Comparison of ENCODE assay signal across 23 mouse cellular contexts in the genomic region with DNA sequence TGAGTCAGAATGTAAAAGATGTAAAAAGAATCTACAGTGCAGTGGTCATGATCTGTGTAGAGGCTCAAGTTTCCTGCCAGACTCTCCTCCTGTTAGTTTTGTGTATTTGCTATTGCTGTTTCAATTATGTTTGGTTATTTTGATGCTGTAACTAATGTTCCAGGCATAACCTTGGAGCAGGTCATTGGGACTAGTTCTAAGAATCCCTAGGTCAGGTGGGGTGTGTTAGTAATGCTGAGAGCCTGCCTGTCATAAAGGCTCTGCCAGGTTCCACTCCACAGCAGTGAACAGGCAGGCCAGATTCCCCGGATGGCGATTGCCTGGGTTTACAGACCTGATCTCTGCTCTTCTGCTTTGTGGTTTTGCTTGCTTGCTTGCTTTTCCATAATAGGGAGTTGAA. TPM values are rescaled to one million over a fixed set of nuclear protein-coding genes. Genes with fewer than 3 reads are reported as not detected.
A peak's percentile ranks its signal among the peaks of the same experiment; 100 is the strongest.
DNase-seq lines count a peak whose midpoint lies in the region; ATAC-seq and TF ChIP-seq lines count a peak whose summit lies in the region.
"Had no signal": no experiment of that assay in that cellular context is flagged by ENCODE, and none has a peak within 500 bp of the region (broad histone marks: within the 10 kb centered on the region; RNA-seq: fewer than 3 reads in every experiment).

No protein-coding gene starts in this region.

- no peaks in the 10 kb centered on the region for H3K27me3 ChIP-seq in cerebellum, adult 2 months (ENCODE audit: control insufficient read depth, insufficient read depth, low read length)
- H3K27me3 ChIP-seq in liver, postnatal 0 days (ENCODE audit: insufficient read depth, low read length) = no peaks in the 10 kb centered on the region
- H3K27me3 ChIP-seq: CH12.LX; embryonic facial prominence, embryonic 12.5 days; forebrain, embryonic 12.5 days; Patski had no signal

- no peak for TF ChIP-seq CTCF in cerebellum, adult 2 months (IDR thresholded peaks at IDR 0.05; ENCODE audit: borderline replicate concordance, insufficient read depth, low read depth, low read length)
- TF ChIP-seq CTCF in liver, postnatal 0 days (IDR thresholded peaks at IDR 0.05; ENCODE audit: low read depth) = no peak

- TF ChIP-seq EP300 in liver, postnatal 0 days (IDR thresholded peaks at IDR 0.05; ENCODE audit: low read depth) = no peak

- no peak overlapping the region for H3K4me2 ChIP-seq in liver, postnatal 0 days (ENCODE audit: low read depth, low read length)
- H3K4me2 ChIP-seq: embryonic facial prominence, embryonic 12.5 days; forebrain, embryonic 12.5 days had no signal

- DNase-seq in cerebellum, adult 2 months = no peak
- no peak for DNase-seq in cerebellum, adult 18-20 months
- DNase-seq in liver, postnatal 0 days = no peak
- DNase-seq in liver = no peak
- DNase-seq: adrenal gland, adult 8-10 months; adrenal gland, postnatal 14 days; adrenal gland, postnatal 36 days; B cell, adult 2 months; cerebellum, adult 11-12 months; cerebellum, adult 9-10 months; cerebellum, postnatal 10 days had no signal

- peaks cover 8% of the 10 kb centered on the region for H3K4me1 ChIP-seq in cerebellum, adult 2 months (ENCODE audit: control insufficient read depth, insufficient read depth, low read length)
- no peaks in the 10 kb centered on the region for H3K4me1 ChIP-seq in liver, postnatal 0 days (ENCODE audit: insufficient read depth)
- H3K4me1 ChIP-seq: embryonic facial prominence, embryonic 10.5 days; embryonic facial prominence, embryonic 12.5 days; forebrain, embryonic 10.5 days; forebrain, embryonic 12.5 days had no signal

- H3K36me3 ChIP-seq in liver, postnatal 0 days (replicated peaks; ENCODE audit: insufficient read depth, low read length) = peaks cover 68% of the 10 kb centered on the region

- no peak for TF ChIP-seq POLR2A in cerebellum, adult 2 months (IDR thresholded peaks at IDR 0.05; ENCODE audit: borderline replicate concordance, insufficient read depth, low read length)

- H3K27ac ChIP-seq in cerebellum, adult 2 months (ENCODE audit: insufficient read depth, low read length) = peak overlapping the region; percentile 28; the same call in 1 of the 2 replicates
- peak overlapping the region; percentile 57 for H3K27ac ChIP-seq in liver, postnatal 0 days (ENCODE audit: low read depth)
- H3K27ac ChIP-seq: embryonic facial prominence, embryonic 10.5 days; embryonic facial prominence, embryonic 12.5 days; forebrain, embryonic 10.5 days; forebrain, embryonic 12.5 days had no signal

- no peak overlapping the region for H3K9ac ChIP-seq in liver, postnatal 0 days (replicated peaks)
- H3K9ac ChIP-seq: embryonic facial prominence, embryonic 12.5 days; forebrain, embryonic 12.5 days had no signal

- peak; percentile 74 for ATAC-seq in liver, postnatal 0 days
- peak; percentile 30; the same call in 1 of the 2 replicates for ATAC-seq in erythroid progenitor cell, adult 5-6 weeks (replicated peaks; ENCODE audit: low FRiP score, poor library complexity, severe bottlenecking)
- ATAC-seq: activated CD4-positive, CD25-positive, alpha-beta regulatory T cell, adult 4 months; CD4-positive, CD25-positive, alpha-beta regulatory T cell, adult 4 months; forebrain, embryonic 14.5 days; forebrain, embryonic 16.5 days; Patski had no signal

- WGBS in cerebellum, adult 2 months = 49% methylated on average over 2 of the region's 2 CpGs
- WGBS in liver, postnatal 0 days (ENCODE audit: insufficient replicate concordance) = 77% methylated on average over 2 of the region's 2 CpGs

- H3K4me3 ChIP-seq in cerebellum, adult 2 months (replicated peaks; ENCODE audit: insufficient read depth, low read depth, low read length) = no peak overlapping the region
- H3K4me3 ChIP-seq in liver, postnatal 0 days (ENCODE audit: low read depth, low read length) = no peak overlapping the region
- H3K4me3 ChIP-seq: embryonic facial prominence, embryonic 10.5 days; embryonic facial prominence, embryonic 12.5 days; forebrain, embryonic 10.5 days; forebrain, embryonic 12.5 days had no signal

- no peaks in the 10 kb centered on the region for H3K9me3 ChIP-seq in liver, postnatal 0 days (ENCODE audit: low read length)
- H3K9me3 ChIP-seq: embryonic facial prominence, embryonic 10.5 days; embryonic facial prominence, embryonic 12.5 days; forebrain, embryonic 10.5 days; forebrain, embryonic 12.5 days; G1E had no signal

RNA-seq across cellular contexts. Expression of gene Sephs1, which starts 14.2 kb away (rescaled TPM):
- 24.9 and 27.2 TPM in 2 replicates for polyA plus RNA-seq in cerebellum, adult 2 months (2012; rRNA removed)
- 22.2 and 23.8 TPM in 2 replicates for polyA plus RNA-seq in liver, postnatal 0 days (2015; fragmentation: Nextera tagmentation; extraction: Ambion mirVana)
- total RNA-seq in erythroid progenitor cell, adult 5-6 weeks (2015; ENCODE audit: low replicate concordance) = 13.7 and 19.7 TPM in 2 replicates
- 42.4 and 47.5 TPM in 2 replicates for total RNA-seq in erythroid progenitor cell, adult 5-6 weeks (2017; ENCODE audit: low replicate concordance)

RNA-seq across cellular contexts. Expression of gene Phyh, which starts 23.2 kb away (rescaled TPM):
- 139 and 153 TPM in 2 replicates for polyA plus RNA-seq in cerebellum, adult 2 months (2012; rRNA removed)
- polyA plus RNA-seq in liver, postnatal 0 days (2015; fragmentation: Nextera tagmentation; extraction: Ambion mirVana) = 608 and 753 TPM in 2 replicates
- total RNA-seq in erythroid progenitor cell, adult 5-6 weeks (2015; ENCODE audit: low replicate concordance) = 20.5 and 29.2 TPM in 2 replicates
- 12.1 and 13.2 TPM in 2 replicates for total RNA-seq in erythroid progenitor cell, adult 5-6 weeks (2017; ENCODE audit: low replicate concordance)
